Mouse (Mus musculus) right cerebral cortex, postnatal 14 days (tissue): ENCODE measurements around the gene Garnl3.

Experiments used
- DNase-seq: peaks from one replicate; pipeline ENCODE4 v3.0.0; 2022

Gene Garnl3

GRCm38 (mm10) chr2:32966689-32967631 lies 164.5 kb downstream of the Garnl3 start:
- peak; percentile 86 for DNase-seq

GRCm38 (mm10) chr2:32966184-32966688 lies 165.2 kb downstream of the Garnl3 start:
- DNase-seq = no peak

- DNase-seq = no peak
These were observed 165.8 kb downstream of the Garnl3 start for GRCm38 (mm10) chr2:32965511-32966183.

GRCm38 (mm10) chr2:32964659-32965457 lies 166.6 kb downstream of the Garnl3 start:
- no peak for DNase-seq

GRCm38 (mm10) chr2:32963981-32964380 lies 167.5 kb downstream of the Garnl3 start:
- DNase-seq = no peak

- no peak for DNase-seq
These were observed 167.9 kb downstream of the Garnl3 start for GRCm38 (mm10) chr2:32963544-32963943.

GRCm38 (mm10) chr2:32962875-32963220 lies 168.6 kb downstream of the Garnl3 start:
- no peak for DNase-seq

GRCm38 (mm10) chr2:32962062-32962874 lies 169.2 kb downstream of the Garnl3 start:
- DNase-seq = no peak

GRCm38 (mm10) chr2:32961192-32961995 lies 170.1 kb downstream of the Garnl3 start, which contains the start of the genes Rpl12 and Lrsam1:
Rpl12 (plus strand) TSS chr2:32961559.
Lrsam1 (minus strand) TSS chr2:32961614.
- DNase-seq = peak; percentile 95

GRCm38 (mm10) chr2:32960273-32960672 lies 171.2 kb downstream of the Garnl3 start:
- DNase-seq = no peak

GRCm38 (mm10) chr2:32957344-32957743 lies 174.1 kb downstream of the Garnl3 start:
- peak; percentile 58 for DNase-seq

- DNase-seq = no peak
These were observed 176.9 kb downstream of the Garnl3 start for GRCm38 (mm10) chr2:32954581-32954980.

GRCm38 (mm10) chr2:32947454-32947853 lies 184.0 kb downstream of the Garnl3 start:
- no peak for DNase-seq

GRCm38 (mm10) chr2:32940483-32940882 lies 191.0 kb downstream of the Garnl3 start:
- no peak for DNase-seq

- peak; percentile 49 for DNase-seq
These were observed 192.0 kb downstream of the Garnl3 start for GRCm38 (mm10) chr2:32939418-32939817.

- no peak for DNase-seq
These were observed 192.7 kb downstream of the Garnl3 start for GRCm38 (mm10) chr2:32938741-32939140.
